Mouse (Mus musculus) spleen, postnatal 4 days (tissue): ENCODE results near the gene Pimreg.
A peak's percentile ranks its signal among the peaks of the same experiment; 100 is the strongest.

Experiments used
- DNase-seq, 2 experiments: peaks; one replicate each; pipeline ENCODE4 v3.0.0; 2022; ENCODE audit warnings: low spot score in 2 of 2

Pimreg gene

DNA sequence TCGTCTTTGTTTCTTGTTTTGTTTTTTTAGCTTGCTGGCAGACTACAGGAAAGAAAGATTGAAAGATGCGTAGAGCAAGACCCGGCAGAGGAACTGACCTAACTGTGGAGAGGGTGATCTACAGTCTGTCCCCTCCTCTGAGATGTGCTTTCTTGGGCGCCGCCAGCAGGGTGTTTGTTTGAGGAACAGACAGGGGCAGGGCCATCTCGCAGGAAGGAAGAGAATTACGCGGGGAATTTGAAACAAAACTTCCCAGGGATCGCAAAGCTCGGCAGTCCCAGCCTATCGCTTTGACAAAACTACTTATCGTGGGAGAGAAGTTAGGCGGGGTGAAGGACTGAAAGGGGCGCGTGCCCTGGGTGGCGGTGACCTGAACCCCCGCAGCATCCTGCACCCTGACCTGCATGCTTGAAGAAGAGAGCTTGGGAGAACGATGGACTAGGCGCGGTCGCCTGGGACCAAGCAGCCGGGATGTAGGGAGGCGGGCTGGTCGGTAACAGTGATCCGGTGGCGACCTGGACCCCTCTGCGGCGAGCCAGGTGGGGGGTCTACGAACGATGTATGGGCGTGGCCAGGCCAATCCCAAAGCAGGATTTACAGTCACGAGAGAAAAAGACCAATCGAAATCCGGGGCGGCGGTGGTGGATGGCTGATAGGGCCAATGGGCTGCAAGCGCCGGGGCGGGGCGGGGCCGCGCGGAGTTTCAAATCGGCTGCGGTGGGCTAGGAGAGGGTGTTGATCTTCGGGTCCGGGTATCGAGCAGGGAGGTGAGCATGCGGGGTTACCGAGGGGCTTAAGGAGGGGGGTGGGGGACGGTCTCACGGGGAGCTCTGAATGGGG, at the start of gene Pimreg:
TSS of gene Pimreg (plus strand) at position 265 of the 840 bp plus-strand sequence.
- peak; percentile 77 to 90 for DNase-seq

DNA sequence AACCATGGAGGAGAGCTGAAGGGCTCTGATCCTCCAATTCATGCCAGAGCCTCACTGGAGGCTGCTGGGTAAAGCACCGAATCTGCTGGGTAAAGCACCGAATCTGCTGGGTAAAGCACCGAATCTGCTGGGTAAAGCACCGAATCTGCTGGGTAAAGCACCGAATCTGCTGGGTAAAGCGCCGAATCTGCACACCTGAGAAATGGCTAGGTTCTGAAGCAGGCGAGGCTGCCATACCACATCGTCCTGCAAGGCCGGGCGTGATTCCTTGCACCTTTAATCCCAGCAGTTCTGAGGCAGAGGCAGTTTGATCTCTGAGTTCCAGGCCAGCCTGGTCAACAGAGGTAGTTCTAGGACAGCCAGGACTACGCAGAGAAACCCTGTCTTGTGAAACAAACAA, 49.4 kb upstream of the Pimreg start:
- DNase-seq: no peak

DNA sequence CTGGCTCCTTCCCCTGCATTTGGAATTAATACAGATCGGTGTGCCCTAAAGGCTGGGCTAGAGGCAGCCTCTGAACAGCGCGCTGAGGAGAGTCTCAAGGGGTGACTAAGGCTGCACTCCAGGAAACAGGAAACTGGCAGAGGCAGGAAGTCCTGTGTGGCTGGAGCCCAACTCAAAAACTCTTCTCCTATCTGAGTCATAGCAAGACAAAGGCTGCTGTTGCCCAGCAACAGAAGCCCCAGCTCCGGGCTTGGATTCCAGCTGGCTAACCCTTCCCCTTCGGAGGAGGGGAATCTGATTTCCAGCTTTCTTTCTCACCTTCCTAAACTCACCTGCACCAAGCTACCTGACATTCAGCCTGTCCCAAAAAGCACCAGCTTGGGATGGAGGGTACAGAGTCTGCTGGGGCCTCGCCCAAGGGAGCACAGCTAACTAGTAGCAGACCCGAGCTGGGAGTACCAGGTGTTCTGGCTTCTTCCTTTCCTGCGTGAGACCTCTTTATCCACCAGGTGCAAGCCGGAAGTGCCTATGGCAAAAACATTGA, 45.8 kb upstream of the Pimreg start:
- no peak for DNase-seq

DNA sequence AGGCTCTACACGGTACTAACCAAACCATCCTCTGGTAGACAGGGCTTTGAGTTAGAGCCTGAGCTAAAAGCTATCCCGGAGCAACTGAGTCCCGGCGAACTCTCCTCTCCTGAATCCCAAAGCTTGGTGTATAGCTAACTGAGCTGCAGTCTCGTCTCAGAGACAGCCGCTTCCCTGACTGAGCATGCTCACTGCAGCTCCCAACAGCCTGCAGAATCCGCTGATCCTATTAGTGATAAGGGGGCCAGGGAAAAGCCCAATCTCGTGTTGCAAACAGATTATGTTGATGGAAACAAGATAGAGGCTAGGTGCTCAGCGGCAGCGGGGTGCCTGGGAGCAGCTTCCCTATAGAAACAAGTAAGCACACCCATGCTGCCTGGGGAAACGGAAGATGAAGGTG, 45.0 kb upstream of the Pimreg start:
- DNase-seq: no peak

DNA sequence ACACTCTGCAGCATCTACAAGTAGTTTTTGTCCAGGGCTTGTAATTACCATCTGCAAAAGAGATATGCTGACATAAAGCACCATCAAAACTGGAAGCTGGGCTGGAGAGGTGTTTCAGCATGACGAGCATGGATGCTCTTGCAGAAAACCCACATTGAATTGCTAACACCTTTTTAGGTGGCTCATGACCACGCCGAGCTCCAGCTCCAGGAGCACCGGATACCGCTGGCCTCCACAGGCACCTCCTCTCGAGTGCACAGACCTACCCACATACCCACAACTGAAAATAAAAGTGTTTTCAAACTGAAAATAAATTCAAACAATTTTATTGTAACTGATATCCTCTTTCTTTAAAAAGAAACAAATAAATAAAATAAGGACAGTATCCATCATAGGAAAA, 41.6 kb upstream of the Pimreg start:
- DNase-seq: no peak

DNA sequence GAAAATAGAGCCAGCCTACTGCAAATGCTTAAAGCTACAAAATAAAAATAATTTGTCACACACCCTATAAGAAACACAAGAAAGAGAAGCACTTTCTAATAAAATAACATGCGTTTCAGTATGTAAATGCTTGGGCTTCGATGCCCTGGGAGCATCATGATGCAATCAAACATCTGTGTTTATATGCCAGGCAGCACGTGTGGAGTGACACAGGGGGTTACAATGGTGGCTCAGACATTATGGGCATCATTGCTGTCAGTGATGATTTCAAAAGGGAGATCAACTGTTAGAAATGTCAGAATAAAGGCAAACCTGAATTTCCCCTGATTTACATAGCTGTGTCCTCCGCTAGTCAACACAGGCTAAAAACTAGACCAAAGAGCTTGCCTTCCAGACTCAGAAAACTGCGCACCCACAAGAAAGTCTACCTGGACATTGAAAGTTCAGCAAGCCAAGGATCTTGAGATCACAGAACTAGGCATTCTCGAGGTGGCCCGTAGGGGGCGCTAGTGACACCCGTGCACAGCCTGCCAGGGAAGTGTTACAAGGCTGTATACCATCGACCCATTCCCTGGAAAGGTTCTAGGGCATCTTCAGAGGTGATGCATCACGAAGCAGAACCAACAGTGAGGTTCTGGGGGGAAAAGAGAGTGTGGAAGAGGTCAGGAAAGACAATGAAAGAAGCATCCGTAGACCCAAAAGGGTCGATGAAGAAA, 39.5 kb upstream of the Pimreg start:
- DNase-seq: peak in 1 of 2 experiments; percentile 77

DNA sequence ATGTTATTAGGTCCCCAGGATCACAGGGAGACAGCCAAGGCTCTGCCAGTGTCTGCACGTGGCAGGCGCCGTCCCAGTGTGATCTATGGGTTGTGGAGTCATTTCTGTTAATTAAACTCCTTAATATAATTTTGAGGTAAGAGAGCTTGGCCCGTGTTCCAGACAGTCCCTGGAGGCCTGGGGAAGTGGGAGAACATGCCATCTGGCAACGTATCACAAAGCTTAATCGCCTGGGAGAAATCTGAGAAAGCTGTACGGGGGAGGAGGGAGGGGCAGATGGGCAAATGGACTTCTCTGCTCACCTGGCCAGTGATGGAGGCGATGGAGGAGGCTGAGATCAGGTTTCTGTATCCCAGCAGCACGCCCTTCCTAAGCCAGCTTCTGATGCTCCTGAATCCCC, 38.7 kb upstream of the Pimreg start:
- DNase-seq: no peak

DNA sequence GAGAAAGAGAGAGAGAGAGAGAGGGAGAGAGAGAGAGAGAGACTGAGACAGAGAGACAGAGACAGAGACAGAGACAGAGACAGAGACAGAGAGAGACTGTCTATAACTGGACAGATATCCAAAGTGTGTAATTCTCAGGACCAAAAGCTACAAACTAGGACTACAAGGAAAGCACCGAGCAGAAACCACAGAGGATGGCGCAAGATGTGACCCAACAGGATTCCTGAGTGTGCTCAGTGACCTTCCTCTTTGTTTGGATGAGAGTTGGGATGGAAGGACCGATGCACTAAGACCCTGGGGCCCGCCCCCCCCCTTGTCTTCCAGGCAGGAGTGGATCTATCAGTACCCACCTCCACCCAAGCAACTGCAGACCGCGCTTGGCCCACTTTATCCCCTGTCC, 36.3 kb upstream of the Pimreg start:
- no peak for DNase-seq

DNA sequence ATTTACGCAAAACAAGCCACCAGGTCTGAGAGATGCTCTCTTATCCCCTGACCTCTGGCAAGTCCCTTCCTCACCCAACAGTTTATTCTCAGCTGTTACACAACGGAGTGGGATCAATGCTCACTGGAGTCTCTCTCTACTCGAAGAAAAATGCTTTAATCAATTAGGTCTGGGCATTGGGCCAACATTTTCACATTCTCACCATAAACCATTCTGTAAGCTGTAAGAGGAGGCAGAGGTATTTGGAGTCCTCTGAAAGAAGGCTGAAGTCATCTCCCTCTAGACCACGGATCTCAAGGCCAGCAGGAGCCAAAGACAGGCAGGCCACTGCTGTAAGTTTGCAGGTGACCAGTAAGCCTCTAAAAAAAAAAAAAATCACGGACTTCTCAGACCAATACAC, 31.5 kb upstream of the Pimreg start:
- no peak for DNase-seq

DNA sequence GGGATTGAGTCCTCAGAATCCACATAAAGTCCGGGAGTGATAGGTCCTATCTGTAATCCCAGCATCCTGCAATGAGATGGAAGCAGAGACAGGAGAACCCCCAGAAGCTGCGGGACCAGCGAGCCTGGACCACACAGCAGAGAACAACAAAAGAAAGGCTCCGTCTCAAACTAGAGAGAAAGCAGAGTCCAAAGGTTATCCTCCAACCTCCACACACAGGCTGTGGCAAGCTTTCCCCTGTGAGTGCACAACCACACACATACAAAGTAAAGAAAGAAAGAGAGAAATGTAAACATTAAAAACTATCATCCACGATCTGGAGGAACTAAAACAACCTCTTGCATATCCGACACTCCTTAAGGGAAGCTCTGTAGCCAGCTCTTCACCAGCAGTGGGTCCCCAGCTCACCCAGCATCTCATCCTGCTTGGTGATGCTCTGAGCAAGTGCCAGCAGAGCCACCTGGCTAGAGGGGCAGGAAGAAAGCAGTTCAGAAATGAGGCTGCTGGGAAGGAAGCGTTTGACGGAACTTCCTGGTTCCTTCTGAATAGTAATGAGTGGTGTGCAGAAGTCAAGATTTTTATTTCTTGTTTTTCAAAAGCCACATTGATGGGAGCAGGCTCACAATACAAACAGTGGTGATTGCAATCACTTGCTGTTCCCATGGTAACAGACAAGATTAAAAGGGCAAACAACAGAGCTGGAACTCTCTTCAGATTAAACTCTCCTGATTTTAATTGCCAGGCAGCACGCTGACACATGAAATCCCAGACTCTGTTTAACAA, 30.7 kb upstream of the Pimreg start:
- no peak for DNase-seq

DNA sequence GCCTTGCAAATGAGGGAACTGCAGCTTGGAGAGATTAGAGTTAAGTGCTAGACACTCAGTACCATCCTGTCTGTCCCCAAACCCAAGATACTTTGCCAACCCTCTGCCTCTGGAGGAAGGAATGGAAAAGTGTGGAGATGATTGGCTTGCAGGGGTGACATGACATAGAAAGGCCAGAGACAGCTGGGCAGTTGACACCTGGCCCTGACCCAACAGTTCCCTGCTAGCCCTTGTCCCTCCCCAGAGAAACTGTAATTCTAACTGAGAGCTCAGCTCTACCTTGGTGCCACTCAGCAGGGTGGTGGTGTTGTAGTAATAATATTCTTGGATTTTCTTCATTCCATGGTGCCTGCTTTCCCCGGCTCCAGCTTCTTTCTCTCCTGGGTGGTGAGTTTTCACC, 29.9 kb upstream of the Pimreg start:
- no peak for DNase-seq

DNA sequence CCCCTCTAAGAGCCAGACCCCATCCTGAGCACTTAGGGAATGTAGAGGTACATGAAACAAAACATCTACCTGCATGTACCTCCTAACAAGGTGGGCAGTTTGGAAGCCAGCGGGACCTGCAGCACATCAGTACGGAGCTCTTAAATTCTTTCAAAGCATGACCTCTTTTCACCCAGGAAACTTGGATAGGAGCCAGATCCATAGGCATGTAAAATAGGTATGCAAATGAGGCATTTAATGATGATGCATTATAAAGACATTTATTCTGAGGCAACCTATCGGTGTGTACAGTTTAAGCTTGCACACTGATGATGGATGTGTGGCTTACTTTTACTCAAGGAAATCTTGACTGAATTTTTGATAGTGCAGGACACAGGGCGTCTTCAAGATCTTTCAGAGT, 27.2 kb upstream of the Pimreg start:
- no peak for DNase-seq

DNA sequence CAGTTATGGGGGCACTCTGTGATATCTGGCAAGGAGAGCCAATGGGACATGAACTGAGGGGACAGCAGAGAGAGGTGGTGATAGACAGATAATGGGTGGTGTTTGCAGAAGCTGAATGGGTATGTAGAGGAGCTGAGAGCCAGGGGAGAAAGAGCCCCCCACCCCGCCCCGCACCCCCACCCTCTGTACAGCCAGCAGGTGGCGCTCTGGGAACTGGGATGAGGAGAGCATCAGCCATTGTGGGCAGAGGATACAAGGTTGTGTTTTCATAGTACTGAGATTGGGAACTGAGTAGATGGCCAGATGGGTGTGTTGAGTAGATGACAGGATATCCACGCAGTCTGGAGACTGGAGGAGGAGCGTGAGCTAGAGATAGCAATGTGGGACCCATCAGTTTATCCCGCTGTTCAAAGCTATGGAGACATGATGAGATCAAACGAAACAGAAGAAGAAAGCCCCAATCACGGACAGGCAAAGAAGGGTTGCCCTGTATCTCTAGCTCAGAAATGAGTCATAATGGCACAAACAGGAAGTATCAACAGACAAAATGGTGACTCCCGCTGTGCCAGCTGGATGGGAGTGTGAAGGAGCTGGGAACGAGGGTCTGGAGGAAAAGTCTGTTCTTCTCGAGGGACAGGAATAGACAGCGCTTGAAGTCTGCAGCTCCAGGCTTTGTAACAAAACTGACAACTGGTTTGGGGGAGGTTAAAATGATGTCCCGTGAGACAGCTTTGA, 25.1 kb upstream of the Pimreg start:
- no peak for DNase-seq

DNA sequence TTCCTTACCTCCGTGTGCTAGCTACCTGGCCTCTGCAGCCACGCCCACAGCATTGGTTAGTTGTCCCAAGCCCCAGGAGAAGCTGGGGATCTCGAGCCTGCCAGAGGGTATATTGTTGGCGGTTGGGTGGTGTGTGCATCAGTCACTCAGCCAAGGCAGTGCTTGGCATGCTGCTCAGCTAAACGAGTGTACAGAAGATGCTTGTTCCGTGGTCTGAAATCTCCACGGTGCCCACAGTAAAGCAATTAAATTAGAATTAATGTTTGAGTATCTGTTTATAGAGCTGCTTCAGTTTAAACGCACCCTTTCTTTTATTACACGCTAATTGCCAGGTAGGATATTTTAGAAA, 24.6 kb upstream of the Pimreg start:
- DNase-seq: no peak

DNA sequence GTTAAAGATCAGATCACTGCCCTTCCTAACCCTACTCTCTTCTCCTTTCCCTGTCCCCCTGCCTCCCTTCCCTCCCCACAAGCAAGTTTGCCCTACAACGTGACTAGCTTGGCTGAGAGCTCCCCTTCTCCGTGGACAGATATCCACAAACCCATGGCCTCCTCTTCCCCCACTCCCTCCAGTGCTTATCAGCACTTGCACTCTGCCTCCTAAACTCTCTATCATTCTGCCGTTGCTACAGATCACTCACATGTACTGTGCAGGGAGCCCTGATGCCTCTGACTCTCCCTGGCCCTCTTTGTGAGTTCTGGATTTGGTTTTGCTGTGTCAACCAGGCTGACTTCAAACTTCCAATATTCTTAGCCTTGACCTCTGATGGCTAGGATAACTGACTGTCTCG, 20.8 kb upstream of the Pimreg start:
- no peak for DNase-seq

DNA sequence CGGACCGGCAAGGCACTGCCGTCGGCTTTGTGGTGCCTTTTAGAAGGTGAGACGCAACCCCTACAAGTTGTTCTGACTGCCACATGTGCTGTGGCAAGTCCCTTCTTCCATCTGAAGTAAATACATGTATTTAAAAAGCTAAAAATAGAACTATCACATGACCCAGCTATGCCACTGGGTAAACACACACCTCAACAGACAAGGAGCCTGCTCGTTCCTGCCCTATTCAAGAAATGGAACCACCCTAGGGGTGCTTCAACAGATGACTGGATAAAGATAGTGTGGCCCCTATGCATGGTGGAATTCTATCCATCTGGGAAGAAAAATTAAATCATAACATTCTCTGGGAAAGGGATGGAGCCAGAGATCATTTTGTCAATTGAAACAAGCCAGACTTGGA, 19.0 kb upstream of the Pimreg start:
- no peak for DNase-seq

DNA sequence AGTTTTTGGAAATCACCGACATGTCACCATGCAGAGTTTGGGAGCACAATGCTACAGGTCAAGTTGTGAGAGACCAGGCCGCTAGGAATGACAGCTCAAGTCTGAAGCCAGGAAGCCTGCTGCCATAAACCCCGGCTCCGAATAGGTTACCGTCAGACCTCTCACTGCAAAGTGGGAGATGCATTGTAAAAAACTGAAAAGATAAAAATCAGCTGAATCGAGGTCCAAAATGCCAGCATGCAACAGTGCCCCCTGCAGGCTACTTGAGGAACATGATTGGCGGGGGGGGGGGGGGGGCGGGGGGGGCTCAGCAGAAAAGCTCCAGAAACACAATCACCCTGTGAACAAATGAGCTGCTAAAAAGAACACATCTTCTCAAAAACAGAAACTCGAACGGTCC, 18.3 kb upstream of the Pimreg start:
- DNase-seq: no peak

DNA sequence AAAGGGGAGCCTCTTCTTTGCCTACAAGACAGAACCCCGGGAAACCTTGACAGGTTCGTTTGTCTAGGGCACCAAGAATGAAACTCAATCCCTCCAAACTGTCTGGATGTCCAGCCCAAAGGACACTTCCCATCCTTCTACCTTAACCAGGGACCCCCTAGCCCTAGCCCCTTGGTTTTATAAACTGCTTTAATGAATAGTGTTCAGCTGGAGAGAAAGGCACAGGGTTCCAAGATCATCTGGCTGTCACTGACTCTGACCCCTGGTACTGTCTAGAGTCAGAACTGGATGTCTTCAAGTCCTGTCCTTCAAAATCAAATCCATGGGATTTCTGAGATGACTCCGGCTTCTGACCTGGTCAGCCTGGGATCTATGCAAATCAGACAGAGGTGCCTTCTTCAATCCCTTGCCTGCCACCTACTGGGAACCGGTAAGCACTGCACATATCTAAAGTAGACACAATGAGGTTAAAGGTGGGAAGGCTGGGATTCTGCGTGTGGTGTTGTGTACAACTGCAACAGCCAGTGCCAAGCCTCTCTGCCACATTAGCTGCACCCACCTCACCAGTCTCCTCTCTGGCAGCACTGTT, 17.5 kb upstream of the Pimreg start:
- peak in 1 of 2 experiments; percentile 30 for DNase-seq

DNA sequence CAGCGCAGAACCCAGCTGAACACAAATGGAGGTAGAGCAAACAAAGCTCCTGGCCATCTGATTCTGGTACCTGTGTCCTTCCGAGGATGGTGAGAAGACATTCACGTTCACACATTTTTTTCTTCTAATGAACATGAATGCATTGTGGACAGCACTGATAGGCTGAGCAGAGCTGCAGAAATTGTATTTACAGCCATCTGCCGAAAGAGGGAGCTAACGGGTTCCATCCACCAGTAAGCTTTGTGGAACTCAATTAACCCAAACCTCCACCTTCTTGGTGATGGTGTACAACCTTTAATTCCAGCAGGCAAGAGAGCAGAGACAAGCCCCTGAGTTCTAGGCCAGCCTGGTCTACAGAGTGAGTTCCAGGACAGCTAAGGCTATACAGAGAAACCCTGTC, 16.0 kb upstream of the Pimreg start:
- no peak for DNase-seq

DNA sequence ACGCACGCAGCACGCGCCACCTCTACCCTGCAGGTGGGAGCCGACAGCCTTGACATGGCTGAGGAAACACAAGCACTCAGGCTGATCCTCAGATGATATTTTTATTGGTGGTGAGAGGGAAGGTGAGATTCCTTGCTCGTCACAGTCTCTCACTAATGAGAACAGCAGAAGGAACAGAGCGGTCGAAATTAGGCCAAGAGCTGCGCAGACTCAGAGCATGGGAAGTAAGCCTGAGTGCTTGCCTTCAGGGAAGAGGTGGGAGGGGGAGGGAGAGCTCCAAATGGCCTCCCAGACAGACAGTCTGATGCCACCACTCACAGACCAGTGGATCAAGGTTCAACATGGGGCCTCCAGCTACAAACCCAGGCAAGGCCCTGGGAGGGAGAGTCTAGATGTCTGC, 15.3 kb upstream of the Pimreg start:
- DNase-seq: no peak

DNA sequence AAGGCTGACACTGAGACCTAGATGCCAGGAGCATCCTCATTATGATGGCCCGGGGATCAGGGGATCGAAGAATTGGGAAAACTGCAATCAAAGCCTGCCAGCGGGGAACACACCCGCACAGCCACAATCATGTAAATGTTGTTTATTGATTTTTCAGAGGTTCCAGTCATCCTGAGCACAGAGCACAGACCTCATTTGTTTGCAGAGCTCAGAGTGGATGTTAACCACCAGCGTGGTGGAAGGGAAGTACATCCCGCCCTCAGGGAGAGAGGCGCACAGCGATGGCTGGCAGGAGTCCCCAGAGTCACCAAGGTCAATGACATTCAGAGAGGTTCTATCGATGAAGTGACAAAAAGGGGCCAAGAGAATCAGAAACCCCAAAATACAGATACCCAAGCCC, 14.0 kb upstream of the Pimreg start:
- no peak for DNase-seq
